Comparison of ENCODE assay signal across 10 mouse cellular contexts in genomic region chr10:61734377-61734776, GRCm38 (mm10). TPM values are rescaled to one million over a fixed set of nuclear protein-coding genes. Genes with fewer than 3 reads are reported as not detected.
DNase-seq lines count a peak whose midpoint lies in the region; TF ChIP-seq lines count a peak whose summit lies in the region.
"Had no signal": no experiment of that assay in that cellular context is flagged by ENCODE, and none has a peak within 500 bp of the region (broad histone marks: within the 10 kb centered on the region; RNA-seq: fewer than 3 reads in every experiment).

No protein-coding gene starts in this region.

- 0 out of 2 replicates have a peak, but pooled peaks cover 3% of the 10 kb centered on the region for H3K4me1 ChIP-seq in kidney, adult 2 months (ENCODE audit: control insufficient read depth, insufficient read depth, low read length)
- H3K4me1 ChIP-seq: embryonic facial prominence, embryonic 13.5 days had no signal

- H3K27me3 ChIP-seq in kidney, adult 2 months (replicated peaks; ENCODE audit: control insufficient read depth, insufficient read depth, low read length), result no peaks in the 10 kb centered on the region
- H3K27me3 ChIP-seq: embryonic facial prominence, embryonic 13.5 days had no signal

- WGBS in kidney, adult 2 months, result 28% methylated on average over 3 of the region's 3 CpGs

- peak; percentile 27 for DNase-seq in gastrocnemius, postnatal 10 days
- DNase-seq in gastrocnemius, postnatal 25 days, result no peak
- peak; percentile 44 to 47 for DNase-seq in B cell, adult 2 months
- peak; percentile 69 for DNase-seq in adipocyte (ENCODE audit: low spot score)
- peak; percentile 84 for DNase-seq in kidney, adult 2 months
- peak; percentile 32 for DNase-seq in retina, adult 2 months (ENCODE audit: low read depth, low spot score)
- no peak for DNase-seq in right cerebral cortex, postnatal 25 days
- no peak for DNase-seq in frontal cortex, postnatal 25 days (ENCODE audit: low spot score in 2 of 2)

- no peak overlapping the region for H3K4me3 ChIP-seq in kidney, adult 2 months (ENCODE audit: insufficient read depth, low read depth, low read length)
- H3K4me3 ChIP-seq: embryonic facial prominence, embryonic 13.5 days had no signal

- TF ChIP-seq POLR2A in kidney, adult 2 months (IDR thresholded peaks at IDR 0.05; ENCODE audit: low read depth, low read length), result no peak

- no peaks in the 10 kb centered on the region for H3K36me3 ChIP-seq in kidney, adult 2 months (ENCODE audit: control insufficient read depth, insufficient read depth, low read length)

- H3K27ac ChIP-seq in kidney, adult 2 months (ENCODE audit: insufficient read depth, low read depth, low read length), result no peak overlapping the region
- H3K27ac ChIP-seq: embryonic facial prominence, embryonic 13.5 days; macrophage had no signal

- peak; percentile 88 for TF ChIP-seq CTCF in kidney, adult 2 months (conservative IDR thresholded peaks at IDR 0.05; ENCODE audit: insufficient read depth, insufficient read length, low read depth, low read length)

RNA-seq across cellular contexts. Expression of gene Aifm2, which starts 19.3 kb away (rescaled TPM):
- 10 to 100 TPM; 11.4 to 12.3 TPM for total RNA-seq in gastrocnemius, postnatal 10 days (2021)
- 10 to 100 TPM; 13.5 to 19.4 TPM for total RNA-seq in gastrocnemius, postnatal 25 days (2021)
- polyA plus RNA-seq in kidney, adult 2 months (2012; rRNA removed), result 27.7 and 29.0 TPM in 2 replicates

RNA-seq across cellular contexts. Expression of gene Tysnd1, which starts 39.1 kb away (rescaled TPM):
- total RNA-seq in gastrocnemius, postnatal 10 days (2021), result 10 to 100 TPM; 12.9 to 16.7 TPM
- total RNA-seq in gastrocnemius, postnatal 25 days (2021), result 10 to 100 TPM; 10.6 to 12.9 TPM
- polyA plus RNA-seq in kidney, adult 2 months (2012; rRNA removed), result 75.4 and 101 TPM in 2 replicates

RNA-seq across cellular contexts. Expression of gene H2afy2, which starts 49.6 kb away (rescaled TPM):
- 1 to 10 TPM; 4.7 to 7.8 TPM for total RNA-seq in gastrocnemius, postnatal 10 days (2021)
- total RNA-seq in gastrocnemius, postnatal 25 days (2021), result under 1 TPM; 0.72 to 0.92 TPM
- polyA plus RNA-seq in kidney, adult 2 months (2012; rRNA removed), result 5.4 and 6.1 TPM in 2 replicates

RNA-seq across cellular contexts. Expression of gene Sar1a, which starts 54.3 kb away (rescaled TPM):
- 100 to 1,000 TPM; 139 to 141 TPM for total RNA-seq in gastrocnemius, postnatal 10 days (2021)
- 100 to 1,000 TPM in 1 of 2 experiments, 10 to 100 TPM in 1; 99.2 to 113 TPM for total RNA-seq in gastrocnemius, postnatal 25 days (2021)
- 64.3 and 67.7 TPM in 2 replicates for polyA plus RNA-seq in kidney, adult 2 months (2012; rRNA removed)

Comparison
In these comparisons a context has a peak if more than half of its experiments do, and no peak if none do; other contexts are left out.
1. DNase-seq: peak in gastrocnemius, postnatal 10 days (single experiment), B cell, adult 2 months (2 of 2), adipocyte (single experiment), kidney, adult 2 months (single experiment) and retina, adult 2 months (single experiment); none in gastrocnemius, postnatal 25 days (single experiment), right cerebral cortex, postnatal 25 days (single experiment) and frontal cortex, postnatal 25 days (0 of 2).